Mouse (Mus musculus) cerebellum, adult 2 months (tissue): ENCODE results near the gene Pias1. TPM values are rescaled to one million over a fixed set of nuclear protein-coding genes. Genes with fewer than 3 reads are reported as not detected.
A peak's percentile ranks its signal among the peaks of the same experiment; 100 is the strongest.

ENCODE experiments used
- DNase-seq, 2 experiments: peaks; one replicate each; pipeline ENCODE4 v3.0.0; 2021
- H3K27ac ChIP-seq: fragments of 200-500 bp; 2 replicates; pipeline ENCODE4 v1.5.1; 2012; ENCODE audit warnings: low read length, control low read depth, inconsistent platforms; ENCODE audit not compliant: insufficient read depth
- H3K27me3 ChIP-seq: fragments of 200-500 bp; 2 replicates; pipeline ENCODE4 v1.6.1; 2012; ENCODE audit warnings: inconsistent platforms, mild to moderate bottlenecking, low read length, moderate library complexity; ENCODE audit not compliant: control insufficient read depth, insufficient read depth
- H3K4me1 ChIP-seq: fragments of 200-500 bp; 2 replicates; pipeline ENCODE4 v1.6.1; 2011; ENCODE audit warnings: low read length; ENCODE audit not compliant: control insufficient read depth, insufficient read depth
- H3K4me3 ChIP-seq: fragments of 200-500 bp; replicated peaks from 2 replicates; pipeline ENCODE3; 2011; ENCODE audit warnings: mild to moderate bottlenecking, low read depth, low read length, control low read depth; ENCODE audit not compliant: insufficient read depth
- CTCF ChIP-seq: fragments of 200-500 bp; IDR thresholded peaks from 2 replicates; pipeline ENCODE4 v1.5.1; 2011; ENCODE audit warnings: low read depth, mild to moderate bottlenecking, control low read depth, low read length, moderate library complexity, borderline replicate concordance; ENCODE audit not compliant: insufficient read depth
- POLR2A ChIP-seq: fragments of 200-500 bp; IDR thresholded peaks from 2 replicates; pipeline ENCODE4 v1.6.1; 2011; ENCODE audit warnings: low read length, control low read depth, borderline replicate concordance; ENCODE audit not compliant: insufficient read depth
- WGBS: fragments of 180-500 bp; shearing (Covaris S2); methylation state at CpG from one replicate; pipeline ENCODE4 v1.1.7; 2018; 5-methylcytosine and 5-hydroxymethylcytosine counted together
- polyA plus RNA-seq: library from polyadenylated mRNA; depleted of rRNA; stranded (reverse); fragments of >200 nt; gene quantifications from 2 replicates; pipeline ENCODE4 v1.2.3, GENCODE M21; 2012

The Pias1 gene
- polyA plus RNA-seq, 1 experiment, result 26.8 TPM

DNA sequence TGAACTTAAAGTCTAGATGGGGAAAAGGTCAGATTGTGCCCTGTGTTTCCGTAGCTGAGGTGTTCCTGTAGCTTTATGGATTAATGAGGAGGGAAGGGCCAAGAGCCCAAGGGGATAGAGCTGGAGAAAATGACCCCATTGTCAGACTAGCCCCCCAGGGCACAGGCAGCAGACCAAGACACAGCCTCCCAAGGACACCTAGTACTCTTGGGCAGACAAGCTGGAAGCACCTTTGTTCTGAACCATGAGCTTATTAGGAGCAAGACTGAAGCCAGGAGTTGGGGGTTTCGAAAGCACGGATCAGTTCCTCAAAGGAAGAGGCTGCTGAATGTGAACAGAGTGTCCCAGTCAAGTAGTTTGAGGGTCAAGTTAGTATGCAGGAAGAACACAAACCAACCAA is 9.9 kb upstream of the Pias1 start:
- 83% methylated on average over 3 of the region's 3 CpGs for WGBS
- Histone ChIP-seq H3K27ac (no peak overlapping the region), H3K27me3 (no peaks in the 10 kb centered on the region), H3K4me1 (no peaks in the 10 kb centered on the region), H3K4me3 (no peak overlapping the region)
- TF ChIP-seq CTCF (no peak), POLR2A (no peak)
- DNase-seq, result no peak

GRCm38 (mm10) chr9:62995186-62995585 is 7.5 kb upstream of the Pias1 start:
- no peak for DNase-seq
- Histone ChIP-seq H3K27me3 (no peaks in the 10 kb centered on the region), H3K4me3 (no peak overlapping the region), H3K4me1 (no peaks in the 10 kb centered on the region), H3K27ac (no peak overlapping the region)
- WGBS, result 91% methylated on average over 2 of the region's 2 CpGs
- TF ChIP-seq CTCF (no peak), POLR2A (no peak)

- H3K27ac ChIP-seq, result no peak overlapping the region
- no peak for DNase-seq
- H3K4me3 ChIP-seq, result no peak overlapping the region
- H3K4me1 ChIP-seq, result no peaks in the 10 kb centered on the region
- WGBS, result 95% methylated on average over 3 of the region's 3 CpGs
- no peaks in the 10 kb centered on the region for H3K27me3 ChIP-seq
- TF ChIP-seq CTCF (no peak), POLR2A (no peak)
Observed at GRCm38 (mm10) chr9:62990134-62990533, 2.4 kb upstream of the Pias1 start.

GRCm38 (mm10) chr9:62980777-62981202 is 6.9 kb downstream of the Pias1 start:
- under 1% methylated on average over 38 of the region's 38 CpGs for WGBS
- no peaks in the 10 kb centered on the region; the same call in 1 of the 2 replicates for H3K4me1 ChIP-seq
- H3K27me3 ChIP-seq, result no peaks in the 10 kb centered on the region
- H3K4me3 ChIP-seq, result peak overlapping the region; percentile 70
- DNase-seq, result peak; percentile 96
- H3K27ac ChIP-seq, result no peak overlapping the region
- TF ChIP-seq POLR2A, result peak; percentile 89; the same call in 1 of the 2 replicates
- TF ChIP-seq CTCF, result no peak

GRCm38 (mm10) chr9:62980162-62980776 is 7.5 kb downstream of the Pias1 start:
- TF ChIP-seq CTCF (no peak), POLR2A (no peak)
- Histone ChIP-seq H3K4me1 (no peaks in the 10 kb centered on the region; the same call in 1 of the 2 replicates), H3K4me3 (peak overlapping the region; percentile 70), H3K27ac (no peak overlapping the region), H3K27me3 (no peaks in the 10 kb centered on the region)
- under 1% methylated on average over 61 of the region's 63 CpGs for whole genome bisulfite sequencing
- no peak for DNase-seq

GRCm38 (mm10) chr9:62979461-62980161 is 8.1 kb downstream of the Pias1 start:
- no peaks in the 10 kb centered on the region; the same call in 1 of the 2 replicates for H3K4me1 ChIP-seq
- WGBS, result 2% methylated on average over 17 of the region's 17 CpGs
- TF ChIP-seq CTCF, result no peak
- TF ChIP-seq POLR2A, result no peak
- H3K4me3 ChIP-seq, result peak overlapping the region; percentile 70
- H3K27me3 ChIP-seq, result no peaks in the 10 kb centered on the region
- DNase-seq, result no peak
- H3K27ac ChIP-seq, result no peak overlapping the region

- no peaks in the 10 kb centered on the region for H3K27me3 ChIP-seq
- H3K4me3 ChIP-seq, result no peak overlapping the region
- DNase-seq, result no peak
- WGBS, result 71% methylated on average over 4 of the region's 4 CpGs
- TF ChIP-seq POLR2A (no peak), CTCF (no peak)
- H3K27ac ChIP-seq, result no peak overlapping the region
- H3K4me1 ChIP-seq, result peaks cover 5% of the 10 kb centered on the region
Observed at GRCm38 (mm10) chr9:62977152-62977551, 10.6 kb downstream of the Pias1 start.

- Histone ChIP-seq H3K27me3 (no peaks in the 10 kb centered on the region), H3K4me1 (peaks cover 8% of the 10 kb centered on the region), H3K27ac (no peak overlapping the region), H3K4me3 (no peak overlapping the region)
- DNase-seq, result no peak
- no peak for TF ChIP-seq CTCF
- TF ChIP-seq POLR2A, result no peak
- 35% methylated on average over 2 of the region's 2 CpGs for WGBS
Observed at GRCm38 (mm10) chr9:62975830-62976229, 11.9 kb downstream of the Pias1 start.
